Mouse (Mus musculus) MEL-GATA-1-ER (cell line): Measurements from ENCODE around the gene Dync1i1.
"Not testable (repeated sequence)": the region's sequence is repeated elsewhere in the genome, so short reads cannot be mapped to it uniquely, and the experiment has no call there.

Source experiments
- DNase-seq: peaks from one replicate; pipeline ENCODE4 v3.0.0-alpha.2; 2012; ENCODE audit warnings: low read depth; ENCODE audit errors: extremely low read depth

The Dync1i1 gene

DNA sequence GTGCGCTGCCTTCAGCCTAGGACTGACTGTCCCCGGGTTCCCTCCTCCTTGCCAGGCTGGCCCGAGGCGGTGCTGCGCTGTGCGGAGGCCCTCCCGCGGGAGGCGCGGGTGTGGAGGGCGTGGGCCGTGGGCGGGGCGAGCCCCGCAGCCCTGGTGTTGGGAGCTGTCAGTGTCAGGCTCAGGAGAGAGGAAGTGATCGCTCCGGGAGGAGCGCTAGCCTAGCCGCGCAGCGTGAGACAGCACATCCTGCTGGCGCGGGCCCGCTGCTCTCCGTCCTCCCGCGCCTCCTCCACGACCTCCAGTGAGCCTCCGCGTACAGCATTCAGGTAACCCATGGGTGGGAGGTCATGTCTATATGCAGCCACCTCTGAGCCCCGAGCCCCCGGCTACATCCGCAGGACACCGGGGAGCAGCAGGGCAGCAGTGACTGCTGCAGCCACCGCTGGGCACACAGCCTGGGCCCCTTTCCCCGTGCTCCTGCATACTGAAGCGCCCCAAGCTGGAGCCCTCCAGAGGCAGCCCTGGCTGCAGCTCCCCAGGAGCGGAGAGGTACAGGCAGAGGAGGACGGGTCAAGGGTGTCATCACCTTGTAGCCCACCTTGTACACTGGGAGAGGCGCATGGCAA is at the start of gene Dync1i1:
Gene Dync1i1 (plus strand): TSS at position 29 of the 626 bp plus-strand sequence.
- no peak for DNase-seq

DNA sequence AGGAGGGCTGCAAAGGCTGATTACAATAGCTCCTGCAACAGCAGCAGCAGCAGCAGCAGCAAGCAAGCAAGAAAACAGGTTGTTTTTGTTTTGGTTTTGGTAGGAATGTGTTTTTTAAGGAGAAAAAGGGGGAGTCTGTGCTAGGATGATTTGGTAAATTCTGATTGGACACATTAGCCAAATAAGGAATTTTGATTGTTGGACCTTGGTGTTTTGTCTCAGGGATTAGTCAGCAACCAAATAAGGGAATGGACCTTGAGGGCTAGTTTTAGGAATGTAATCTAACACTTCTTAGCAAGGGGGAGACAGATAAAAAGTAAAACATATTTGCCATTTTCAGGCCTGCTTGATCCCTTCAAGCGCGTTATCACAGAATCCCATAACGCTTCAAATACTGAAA is 45.7 kb upstream of the Dync1i1 start:
- no peak for DNase-seq

DNA sequence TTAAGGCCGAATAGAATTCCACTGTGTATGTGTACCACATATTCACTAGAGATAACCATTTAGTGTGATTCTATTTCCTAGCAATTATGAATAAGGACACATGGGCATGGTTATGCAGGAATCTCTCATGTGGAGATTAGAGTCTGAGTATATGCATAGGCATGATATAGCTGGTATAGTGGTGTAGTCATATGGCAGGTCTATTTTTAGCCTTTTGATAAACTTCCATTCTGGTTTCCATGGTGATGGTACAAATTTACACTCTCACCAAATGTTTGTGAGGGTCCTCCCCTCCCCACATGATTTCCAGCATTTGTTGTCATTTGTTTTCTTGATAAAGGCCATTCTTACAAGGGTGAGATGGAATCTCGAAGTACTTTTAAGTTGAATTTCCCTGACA is 23.6 kb upstream of the Dync1i1 start:
- no peak for DNase-seq

DNA sequence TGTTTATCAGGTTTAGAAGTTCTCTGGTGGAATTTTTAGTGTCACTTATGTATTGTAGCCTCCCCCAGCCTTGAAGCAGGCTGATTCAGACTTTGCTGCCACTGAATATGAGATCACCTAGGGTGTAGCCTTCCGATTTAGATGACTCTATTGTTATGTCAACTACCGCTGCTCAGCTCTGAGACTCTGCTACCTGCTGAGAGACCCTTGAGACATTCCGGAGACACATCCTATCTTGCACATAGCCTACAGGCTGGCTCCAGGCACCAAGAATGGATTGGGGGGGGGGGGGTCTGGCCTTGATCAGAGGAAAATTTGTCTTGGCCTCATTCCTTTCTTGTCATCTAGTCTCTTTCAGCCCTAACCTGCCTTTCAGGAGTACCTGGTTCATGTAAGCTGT is 17.5 kb upstream of the Dync1i1 start:
- not testable (repeated sequence) for DNase-seq

DNA sequence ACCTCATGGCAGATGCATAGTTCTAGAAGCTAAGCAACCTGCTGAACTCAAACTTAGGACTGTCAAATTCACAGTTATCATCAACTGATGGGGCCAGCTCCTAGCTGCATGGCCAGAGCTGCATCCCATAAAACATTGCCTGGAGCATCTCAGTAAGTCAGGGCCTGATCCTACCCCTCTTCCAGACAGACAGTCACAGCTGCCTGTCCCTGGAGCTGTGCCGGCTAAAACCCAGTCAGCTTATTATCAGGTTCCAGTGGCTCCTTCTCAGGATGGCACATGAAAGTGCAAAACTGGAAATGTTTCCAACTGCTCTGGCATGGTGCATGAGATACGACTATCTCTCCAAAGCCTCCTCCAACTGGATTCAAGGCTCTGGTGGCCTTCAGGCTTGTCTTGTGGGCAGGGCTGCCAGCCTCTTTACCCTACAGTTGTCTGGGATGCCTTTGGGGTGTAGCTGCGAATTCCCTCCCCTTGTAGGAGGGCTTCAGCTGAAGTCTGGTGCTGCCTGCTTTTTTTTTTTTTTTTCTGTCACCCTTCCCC is 15.3 kb upstream of the Dync1i1 start:
- DNase-seq, result no peak

DNA sequence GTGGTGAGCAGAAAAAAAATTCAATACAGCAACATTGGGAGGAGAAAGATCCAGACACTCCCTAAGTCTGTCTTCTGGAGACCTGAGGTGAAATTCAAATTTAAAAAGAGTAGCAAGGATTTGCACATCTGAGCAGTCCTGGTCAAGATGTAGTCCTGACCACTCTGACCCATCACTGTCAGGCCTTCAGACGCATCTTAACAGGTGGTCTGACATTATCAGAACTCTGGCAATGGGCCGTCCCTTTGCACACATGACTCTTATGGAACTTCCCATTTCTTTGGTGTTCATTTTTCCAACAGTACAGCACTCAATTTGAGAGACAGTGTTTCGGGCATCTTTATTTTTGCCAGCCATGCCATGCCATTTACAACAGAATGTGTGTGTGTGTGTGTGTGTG is 12.8 kb upstream of the Dync1i1 start:
- no peak for DNase-seq

DNA sequence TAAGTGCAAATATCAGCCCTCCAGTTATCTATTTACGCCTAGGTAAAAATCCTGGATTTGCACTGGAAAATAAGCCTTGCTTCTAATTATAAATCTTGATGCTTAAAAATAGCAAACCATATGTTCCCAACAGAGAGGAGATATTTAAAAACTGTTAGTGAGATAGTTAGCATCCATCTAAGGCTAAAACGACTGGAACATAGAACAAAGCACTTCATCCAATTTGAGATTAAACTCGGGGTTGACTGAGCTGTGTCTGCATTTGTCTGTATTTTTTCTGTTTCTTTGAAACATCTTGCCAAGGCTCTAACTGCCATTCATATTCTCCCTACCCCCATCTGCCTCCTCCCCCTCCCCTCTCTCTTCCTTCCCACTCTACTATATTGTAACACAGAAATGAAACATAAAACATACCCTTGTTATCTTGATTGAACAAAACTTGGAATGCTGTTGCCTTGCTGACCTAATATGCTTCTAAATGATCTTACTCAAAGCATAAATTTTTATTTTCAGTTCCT is 10.3 kb upstream of the Dync1i1 start:
- DNase-seq, result no peak

DNA sequence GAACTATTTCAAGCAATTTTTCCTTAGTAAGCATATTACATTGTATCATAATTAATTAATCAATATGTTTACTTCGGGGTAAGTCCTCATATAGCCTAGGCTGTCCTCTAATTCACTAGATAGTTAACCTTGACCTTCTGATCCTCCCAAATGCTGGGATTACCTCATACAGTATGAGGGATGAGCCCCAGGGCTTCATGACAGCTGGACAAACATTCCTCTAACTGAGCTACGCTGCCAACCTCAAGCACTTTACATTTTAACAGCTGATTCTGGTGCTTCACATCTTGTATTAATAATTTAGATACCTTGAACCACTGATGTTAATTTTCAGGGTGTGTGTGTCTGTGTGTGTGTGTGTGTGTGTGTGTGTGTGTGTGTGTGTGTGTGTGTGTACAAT is 6.5 kb upstream of the Dync1i1 start:
- no peak for DNase-seq

DNA sequence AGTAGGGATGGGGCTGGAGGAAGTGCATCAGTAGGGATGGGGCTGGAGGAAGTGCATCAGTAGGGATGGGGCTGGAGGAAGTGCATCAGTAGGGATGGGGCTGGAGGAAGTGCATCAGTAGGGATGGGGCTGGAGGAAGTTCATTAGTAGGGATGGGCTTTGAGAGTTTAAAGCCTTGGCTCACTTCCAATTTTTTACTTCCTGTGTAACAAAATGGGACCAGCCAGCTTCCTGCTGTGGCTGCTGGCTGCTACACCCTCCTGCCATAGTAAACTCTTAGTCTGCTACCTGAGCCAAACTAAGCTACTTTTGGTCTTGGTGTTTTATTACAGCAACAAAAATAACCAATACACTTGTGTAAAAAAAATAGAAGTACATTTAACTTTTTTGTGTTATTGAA is 4.7 kb upstream of the Dync1i1 start:
- not testable (repeated sequence) for DNase-seq

DNA sequence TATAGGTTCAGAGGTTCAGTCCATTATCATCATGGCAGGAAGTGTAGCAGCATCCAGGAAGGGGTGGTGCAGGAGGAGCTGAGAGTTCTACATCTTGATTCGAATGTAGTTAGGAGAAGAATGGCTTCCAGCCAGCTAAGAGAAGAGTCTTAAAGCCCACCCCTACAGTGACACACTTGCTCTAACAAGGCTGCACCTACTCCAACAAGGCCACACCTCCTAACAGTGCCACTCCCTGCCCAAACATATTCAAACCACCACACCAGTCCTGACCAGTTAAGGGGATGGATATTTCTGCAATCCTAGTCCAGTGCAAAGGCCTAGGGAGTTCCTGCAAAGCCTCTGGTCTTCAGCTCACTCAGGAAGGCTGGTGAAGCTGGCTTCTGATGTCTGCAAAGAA is 1.5 kb upstream of the Dync1i1 start:
- no peak for DNase-seq

DNA sequence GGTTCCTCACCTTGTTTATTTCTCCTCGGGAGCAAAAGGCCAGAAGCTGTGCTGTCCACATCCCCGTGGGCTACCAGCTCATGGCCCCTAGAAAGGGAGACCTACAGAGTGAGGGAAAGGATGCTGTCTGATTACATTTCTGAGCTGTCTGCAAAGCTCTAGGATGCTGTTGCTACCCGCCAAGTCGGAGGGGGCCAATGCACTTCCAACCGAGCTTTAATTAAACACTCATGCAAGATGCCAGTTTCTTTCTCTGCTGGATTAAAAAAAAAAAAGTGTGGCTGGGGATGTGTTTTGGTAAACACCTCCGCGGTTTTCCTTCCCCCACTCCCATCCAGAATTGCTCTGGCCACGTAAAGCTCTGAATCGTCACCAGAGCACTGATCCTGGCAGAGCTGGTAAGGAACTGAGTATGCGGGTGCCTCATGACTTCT is 815 bp downstream of the Dync1i1 start:
- no peak for DNase-seq

DNA sequence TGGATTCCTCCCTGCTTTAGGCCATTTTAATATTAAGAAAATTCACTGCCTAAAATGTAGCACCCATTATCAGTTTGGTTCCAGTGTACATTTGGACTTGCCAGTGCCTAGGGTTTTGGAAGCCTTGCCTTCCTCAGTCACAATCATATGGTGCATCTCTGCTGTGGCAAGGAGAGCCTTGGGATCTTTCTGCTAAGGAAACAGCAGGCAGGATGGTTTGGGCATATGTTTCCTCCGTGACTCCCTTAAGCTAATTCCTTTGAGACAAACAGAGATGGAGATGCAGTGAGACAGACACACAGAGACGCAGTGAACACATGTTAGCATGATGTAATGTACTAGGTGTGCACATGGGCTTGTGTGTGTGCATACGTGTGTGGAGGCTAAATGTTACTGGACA is 7.8 kb downstream of the Dync1i1 start:
- DNase-seq, result no peak

DNA sequence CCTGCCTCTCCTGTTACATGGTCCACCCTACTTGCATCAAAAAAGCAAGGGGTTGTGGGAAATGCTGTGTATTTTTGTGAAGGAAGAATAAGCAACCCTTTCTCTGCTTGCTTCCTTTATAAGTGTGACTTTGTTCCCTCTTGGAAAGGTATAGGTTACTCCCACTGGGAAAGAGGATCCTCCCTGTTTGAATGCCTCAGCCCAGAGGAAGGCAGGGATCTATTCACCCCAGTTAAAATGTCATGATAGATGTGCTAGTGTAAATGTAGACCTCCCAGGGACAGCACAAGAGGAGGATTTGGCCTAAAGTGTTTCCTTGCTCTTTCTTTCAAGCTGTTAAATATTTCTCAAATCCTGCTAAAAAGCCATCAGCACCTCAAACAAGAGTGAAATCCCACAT is 9.0 kb downstream of the Dync1i1 start:
- DNase-seq, result no peak

DNA sequence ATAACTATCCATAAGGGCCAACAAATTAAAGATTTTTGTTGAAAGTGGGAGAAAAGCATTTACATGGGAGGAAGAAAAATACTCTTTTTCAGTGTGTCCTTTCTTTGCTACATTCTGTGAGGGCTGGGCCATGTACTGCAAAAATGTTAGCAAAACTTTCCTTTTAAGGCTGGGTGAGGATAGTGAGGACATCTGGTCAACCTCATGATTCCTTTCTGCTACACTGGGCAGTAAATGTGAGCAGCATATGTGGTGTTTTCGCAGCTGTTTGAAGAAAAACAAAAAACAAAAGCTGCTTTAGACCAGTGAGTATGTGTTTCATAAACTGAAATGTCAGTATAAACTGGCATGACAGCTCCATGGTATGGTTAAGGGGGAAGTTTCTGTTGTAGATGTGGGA is 9.4 kb downstream of the Dync1i1 start:
- no peak for DNase-seq

DNA sequence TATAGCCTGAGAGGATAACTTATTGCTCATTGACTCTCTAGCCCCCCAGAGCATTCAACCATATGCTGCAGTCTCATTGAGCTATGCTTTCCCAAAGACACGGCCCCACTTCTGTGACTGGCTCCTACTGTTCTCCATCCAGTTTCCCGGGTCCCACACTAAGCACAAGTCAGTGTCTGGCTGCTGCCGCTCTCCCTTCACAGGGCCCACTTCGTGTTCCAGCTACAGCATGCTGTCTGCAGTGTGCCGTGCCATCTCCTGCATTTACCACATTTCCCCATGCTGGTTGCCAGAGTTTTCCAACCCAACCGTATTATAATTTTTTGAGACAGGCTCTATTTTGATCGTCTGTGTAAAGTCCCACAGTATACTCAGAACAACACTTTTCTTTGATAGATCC is 14.3 kb downstream of the Dync1i1 start:
- DNase-seq, result no peak

DNA sequence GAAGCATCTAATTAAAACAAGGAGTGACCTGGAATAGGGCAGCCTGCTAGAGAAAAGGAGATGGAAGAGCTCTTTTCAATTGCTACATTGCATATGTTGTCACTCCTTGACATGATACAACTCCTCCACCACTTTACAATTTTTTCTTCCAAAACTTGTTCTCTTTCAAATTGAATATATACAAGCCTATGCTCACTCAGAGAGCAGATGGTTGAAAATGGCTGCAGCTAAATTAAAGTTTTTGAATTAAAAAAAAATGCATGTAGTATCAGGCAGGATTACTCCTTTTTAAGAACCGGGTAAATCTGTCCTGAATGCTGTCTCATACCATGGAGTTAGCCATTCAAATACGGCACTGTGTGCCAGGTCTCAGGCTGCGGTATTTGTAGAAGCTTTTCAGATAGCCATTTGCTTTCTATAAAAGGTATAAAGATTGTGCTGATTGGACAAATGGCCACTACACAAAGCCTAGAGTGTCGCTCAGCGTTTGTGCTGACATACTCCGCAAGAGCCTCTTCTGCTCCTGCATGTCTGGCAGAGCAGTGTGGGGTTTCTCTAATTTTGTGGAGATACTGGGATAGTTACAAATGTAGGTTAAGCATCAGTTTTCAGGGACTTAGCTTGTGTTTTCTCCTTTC is 16.1 kb downstream of the Dync1i1 start:
- no peak for DNase-seq

DNA sequence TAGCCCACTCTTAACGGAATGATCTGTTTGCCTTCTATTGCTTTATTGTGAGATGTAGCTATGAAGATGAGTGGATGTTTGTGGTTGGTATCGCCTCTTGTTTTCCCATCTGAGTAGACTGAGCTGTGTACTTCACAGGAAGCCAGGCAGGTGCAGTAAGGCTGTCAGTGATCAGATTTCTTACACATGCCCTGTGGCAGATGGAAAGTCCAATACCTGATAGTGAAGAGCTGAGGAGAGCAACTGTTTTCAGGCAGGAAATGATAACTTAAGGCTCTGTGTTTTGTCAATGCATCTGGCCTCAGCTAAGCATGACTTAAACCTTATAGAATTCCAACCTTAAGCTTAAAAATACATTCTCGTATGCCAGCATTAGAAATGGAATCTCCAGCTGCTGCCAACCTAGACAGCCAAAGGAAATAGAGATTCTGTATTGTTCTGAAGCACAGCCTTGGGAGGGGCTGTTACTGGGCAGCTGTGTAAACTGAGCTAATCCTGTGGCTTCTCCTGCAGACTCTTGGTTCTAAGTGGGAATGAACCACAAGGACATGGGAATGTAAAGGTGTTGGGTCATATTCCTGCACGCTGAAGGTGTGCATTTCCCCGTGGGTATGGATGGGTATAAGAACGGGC is 24.8 kb downstream of the Dync1i1 start:
- DNase-seq, result no peak

DNA sequence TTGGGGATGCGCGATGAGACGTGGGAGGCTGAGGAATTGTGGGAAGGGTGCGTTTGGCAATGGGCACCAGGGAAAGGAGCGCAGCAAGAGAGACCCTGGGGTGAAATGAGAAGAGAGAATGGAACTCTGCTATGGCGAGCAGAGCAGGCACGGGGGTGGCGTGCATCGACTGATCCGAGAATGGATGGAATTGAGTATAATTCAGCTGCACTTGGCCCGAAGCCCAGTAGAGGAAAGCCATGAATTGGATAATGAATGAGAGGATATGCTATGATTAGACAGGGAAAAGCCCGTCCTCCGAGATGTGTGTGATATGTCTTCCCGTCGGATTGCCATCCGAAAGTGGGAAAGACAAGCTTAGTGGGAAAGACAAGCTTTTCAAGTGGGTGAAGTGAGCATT is 26.7 kb downstream of the Dync1i1 start:
- no peak for DNase-seq

DNA sequence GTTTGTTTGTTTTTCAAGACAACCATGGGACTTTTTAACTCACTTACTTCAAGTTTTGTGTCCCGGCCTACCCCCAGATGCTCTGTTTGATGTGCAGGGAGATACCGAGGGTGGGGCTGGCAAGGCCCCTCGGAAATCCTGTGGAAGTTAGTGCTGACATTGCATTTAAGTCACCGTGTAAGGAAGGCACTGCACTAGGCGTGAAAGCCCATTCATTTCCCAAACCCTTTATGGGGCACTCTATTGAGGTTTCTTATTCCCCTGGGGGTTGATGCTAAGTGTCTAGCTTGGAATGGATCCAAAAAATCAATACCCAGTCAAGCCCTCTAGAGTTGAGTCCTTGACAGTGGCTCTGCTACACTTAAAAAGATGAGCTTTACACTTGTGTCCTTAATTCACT is 27.2 kb downstream of the Dync1i1 start:
- no peak for DNase-seq

DNA sequence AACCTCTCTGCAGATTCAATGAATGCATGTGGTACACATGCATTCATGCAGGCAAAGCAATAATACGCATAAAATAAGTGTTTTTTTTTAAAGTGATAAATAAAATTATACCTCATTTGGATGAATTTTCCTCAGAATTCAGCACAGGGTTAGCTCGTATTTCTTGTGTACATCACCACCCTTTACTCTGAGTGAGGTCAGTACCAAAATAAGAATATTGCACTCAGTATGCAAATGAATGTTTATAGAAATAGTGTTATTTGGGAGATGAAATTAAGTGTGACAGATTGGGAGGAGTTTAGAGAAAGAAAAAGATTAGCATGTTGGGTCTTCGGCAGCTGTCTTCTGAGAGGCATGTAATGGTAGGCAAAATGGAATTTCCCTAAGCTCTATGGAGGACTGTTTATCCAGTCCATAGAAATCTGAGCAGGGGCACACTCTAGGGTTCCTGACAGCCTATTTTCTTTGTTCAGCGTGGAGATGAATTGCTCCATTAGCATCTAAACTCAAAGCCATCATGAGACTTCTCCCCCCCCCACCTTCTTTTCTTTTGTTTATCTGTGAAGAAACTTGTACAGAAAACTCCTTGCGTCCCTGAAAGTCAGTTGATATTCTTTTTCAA is 31.2 kb downstream of the Dync1i1 start:
- DNase-seq, result no peak

DNA sequence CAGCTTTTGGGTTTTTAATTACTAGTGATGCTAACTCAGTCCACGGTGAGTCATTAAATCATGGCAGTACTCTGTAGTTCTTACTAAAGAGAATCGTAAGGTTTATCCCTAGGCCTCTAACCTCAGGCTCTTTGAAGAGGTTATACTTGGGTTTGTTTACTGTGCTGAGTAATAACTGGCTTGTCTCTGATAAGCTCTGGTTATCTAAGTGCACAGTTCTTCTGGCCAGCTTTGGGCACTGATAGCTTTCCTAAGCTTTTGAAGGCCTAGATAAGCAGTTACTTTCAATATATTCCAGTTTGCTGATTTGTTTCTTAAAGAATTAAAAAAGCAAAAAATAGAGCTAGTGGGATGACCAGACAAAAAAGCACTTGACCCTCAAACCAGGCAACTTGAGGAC is 37.5 kb downstream of the Dync1i1 start:
- DNase-seq, result no peak

DNA sequence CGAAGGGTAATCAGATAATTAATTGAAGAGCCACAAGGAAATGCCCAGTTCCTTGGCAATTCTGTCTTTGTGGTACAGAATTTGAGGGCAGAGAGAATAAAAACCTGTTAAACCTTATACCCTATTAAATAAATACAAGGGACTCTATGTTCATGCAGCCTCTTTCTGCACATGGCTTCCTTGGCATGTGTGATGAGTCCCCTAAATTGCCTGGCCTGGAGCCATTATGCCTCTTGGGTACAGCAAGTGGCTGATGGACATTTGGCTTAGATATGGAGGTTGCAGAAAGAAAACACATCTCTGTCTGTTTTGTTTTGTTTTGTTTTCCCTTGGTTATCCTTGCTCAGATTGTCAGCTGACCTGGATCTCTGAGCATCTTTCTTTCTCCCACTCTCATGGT is 43.1 kb downstream of the Dync1i1 start:
- DNase-seq, result no peak
